Mouse (Mus musculus) liver, embryonic 12.5 days (tissue): ENCODE measurements at regions not wholly inside any gene's neighbourhood (a gene's known extent, or its start where the extent isn't known, plus 50 kb on each side); places are given as distances from the start of the nearest gene placed in this dataset.

Experiments used
- ATAC-seq: fragments of 200-750 bp; cut with Nextera tagmentation; 2 replicates; pipeline ENCODE4 v1.8.0; 2017; ENCODE audit warnings: moderate number of reproducible peaks, mild to moderate bottlenecking, moderate library complexity
- H3K27ac ChIP-seq: fragments of 300-500 bp; sonication (generic); 2 replicates; pipeline ENCODE4 v1.5.1; 2016; ENCODE audit warnings: mild to moderate bottlenecking
- H3K27me3 ChIP-seq: fragments of 300-500 bp; sonication (generic); replicated peaks from 2 replicates; pipeline ENCODE4 v1.6.1; 2016; ENCODE audit warnings: mild to moderate bottlenecking, moderate library complexity
- H3K36me3 ChIP-seq: fragments of 300-500 bp; sonication (generic); 2 replicates; pipeline ENCODE4 v1.6.1; 2016; ENCODE audit warnings: mild to moderate bottlenecking, moderate library complexity
- H3K4me1 ChIP-seq: fragments of 300-500 bp; sonication (generic); 2 replicates; pipeline ENCODE4 v1.6.1; 2016
- H3K4me2 ChIP-seq: fragments of 300-500 bp; sonication (generic); 2 replicates; pipeline ENCODE4 v1.6.1; 2016; ENCODE audit warnings: mild to moderate bottlenecking, moderate library complexity
- H3K4me3 ChIP-seq: fragments of 300-500 bp; sonication (generic); 2 replicates; pipeline ENCODE4 v1.5.1; 2016; ENCODE audit warnings: mild to moderate bottlenecking, moderate library complexity
- H3K9ac ChIP-seq: fragments of 300-500 bp; sonication (generic); 2 replicates; pipeline ENCODE4 v1.6.1; 2016; ENCODE audit warnings: mild to moderate bottlenecking, moderate library complexity
- H3K9me3 ChIP-seq: fragments of 300-500 bp; sonication (generic); replicated peaks from 2 replicates; pipeline ENCODE4 v1.6.1; 2016; ENCODE audit warnings: mild to moderate bottlenecking, moderate library complexity
- WGBS: fragments of 180-500 bp; shearing (Covaris S2); methylation state at CpG from one replicate; pipeline ENCODE4 v1.1.7; 2016; ENCODE audit not compliant: insufficient replicate concordance; 5-methylcytosine and 5-hydroxymethylcytosine counted together

DNA sequence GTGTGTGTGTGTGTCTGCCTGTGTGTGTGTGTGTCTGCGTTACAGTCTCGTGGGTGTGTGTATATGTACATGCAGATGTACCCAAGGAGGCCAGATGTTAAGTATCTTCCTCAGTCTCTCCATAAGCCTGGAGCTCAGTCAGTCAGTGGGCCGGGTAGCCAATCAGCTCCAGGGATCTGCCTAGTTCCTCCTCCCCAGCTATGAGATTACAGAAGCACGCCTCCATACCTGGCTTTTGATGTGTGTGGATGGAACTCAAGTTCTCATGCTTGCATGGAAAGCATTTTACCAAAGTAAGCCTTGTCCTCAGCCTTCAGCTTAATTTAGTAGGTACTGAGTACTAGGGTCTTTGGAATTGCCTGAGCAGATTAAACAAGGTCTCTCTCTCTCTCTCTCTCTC is 91.0 kb upstream of the Cadm1 start:
- H3K9me3 ChIP-seq = no peaks in the 10 kb centered on the region
- no peaks in the 10 kb centered on the region for H3K4me1 ChIP-seq
- no peak for ATAC-seq
- H3K4me2 ChIP-seq = no peak overlapping the region
- peaks cover 7% of the 10 kb centered on the region; the same call in 1 of the 2 replicates for H3K27me3 ChIP-seq
- H3K27ac ChIP-seq = no peak overlapping the region
- H3K9ac ChIP-seq = no peak overlapping the region
- no peak overlapping the region for H3K4me3 ChIP-seq
- no peaks in the 10 kb centered on the region for H3K36me3 ChIP-seq
- 32% methylated on average over 4 of the region's 4 CpGs for WGBS

DNA sequence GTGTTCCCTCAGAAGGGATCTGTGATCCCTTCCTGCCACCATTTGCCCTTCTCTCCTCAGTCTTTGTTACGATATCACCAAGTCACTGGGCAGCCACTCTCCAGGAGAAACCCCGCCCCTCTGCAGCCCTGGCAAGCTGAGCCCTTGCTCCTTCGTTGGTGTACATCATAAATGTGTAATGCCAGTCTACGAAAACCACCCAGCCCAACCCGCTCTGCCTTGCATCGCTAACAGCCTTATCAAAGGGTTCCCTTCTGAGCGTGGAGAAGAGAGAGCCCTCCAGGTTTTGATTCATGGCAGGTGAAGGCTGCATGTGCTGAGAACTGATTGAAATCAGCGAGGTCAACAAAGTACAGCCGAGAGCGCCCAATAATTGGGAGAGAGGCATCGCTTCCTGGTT is 90.5 kb upstream of the Cadm1 start:
- no peak overlapping the region for H3K27ac ChIP-seq
- ATAC-seq = no peak
- WGBS = 29% methylated on average over 11 of the region's 11 CpGs
- H3K9ac ChIP-seq = no peak overlapping the region
- H3K4me3 ChIP-seq = no peak overlapping the region
- peaks cover 7% of the 10 kb centered on the region; the same call in 1 of the 2 replicates for H3K27me3 ChIP-seq
- no peaks in the 10 kb centered on the region for H3K36me3 ChIP-seq
- no peaks in the 10 kb centered on the region for H3K9me3 ChIP-seq
- H3K4me2 ChIP-seq = peak overlapping the region; percentile 7; the same call in 1 of the 2 replicates
- H3K4me1 ChIP-seq = no peaks in the 10 kb centered on the region

DNA sequence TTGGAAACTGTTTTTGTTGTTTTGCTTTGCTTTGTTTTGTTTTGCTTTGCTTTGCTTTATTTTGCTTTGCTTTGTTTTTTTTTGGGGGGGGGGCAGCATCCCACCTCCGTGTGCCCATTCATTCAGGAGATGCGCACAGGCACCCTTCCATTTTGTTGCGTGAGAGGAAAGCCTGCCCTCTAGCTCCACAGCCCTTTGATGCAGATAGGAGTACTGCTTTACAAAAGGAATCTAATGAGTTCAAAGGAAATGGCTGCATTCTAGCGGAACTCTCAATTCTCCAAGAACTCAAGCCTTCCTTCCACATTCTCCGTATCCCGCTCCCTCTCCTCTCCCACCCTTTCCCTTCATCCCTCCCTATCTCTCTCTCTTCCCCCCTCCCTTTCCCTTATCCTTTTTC is 89.8 kb upstream of the Cadm1 start:
- WGBS = 20% methylated on average over 6 of the region's 6 CpGs
- H3K36me3 ChIP-seq = no peaks in the 10 kb centered on the region
- H3K4me1 ChIP-seq = no peaks in the 10 kb centered on the region

DNA sequence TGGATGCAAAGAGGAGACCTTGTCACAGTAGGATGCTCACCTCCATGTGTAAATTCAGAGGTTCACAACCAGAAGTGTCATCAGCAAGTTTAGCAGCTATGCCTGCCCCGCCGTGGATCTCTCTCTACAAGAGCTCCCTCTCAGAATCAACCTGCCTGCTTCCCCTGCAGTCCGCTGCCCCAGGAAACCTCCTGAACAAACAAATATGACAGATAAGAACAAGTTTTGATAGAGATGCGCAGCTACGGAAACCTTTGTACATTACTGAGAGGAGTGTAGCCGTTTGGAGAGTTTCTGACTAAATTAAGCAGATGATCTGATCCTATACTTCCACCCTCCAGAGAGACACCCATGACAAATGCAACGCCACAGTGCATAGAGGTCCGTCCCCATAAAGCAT is 88.8 kb upstream of the Cadm1 start:
- no peak overlapping the region for H3K4me3 ChIP-seq
- no peak overlapping the region for H3K27ac ChIP-seq
- H3K4me2 ChIP-seq = no peak overlapping the region
- no peaks in the 10 kb centered on the region for H3K9me3 ChIP-seq
- 62% methylated on average over 8 of the region's 8 CpGs for WGBS
- H3K27me3 ChIP-seq = peaks cover 7% of the 10 kb centered on the region; the same call in 1 of the 2 replicates
- H3K36me3 ChIP-seq = no peaks in the 10 kb centered on the region
- H3K9ac ChIP-seq = no peak overlapping the region
- H3K4me1 ChIP-seq = no peaks in the 10 kb centered on the region
- no peak for ATAC-seq

More for the DNA sequence above, 89.8 kb upstream of the Cadm1 start:
- Histone ChIP-seq H3K27me3 (peaks cover 7% of the 10 kb centered on the region; the same call in 1 of the 2 replicates), H3K4me2 (peak overlapping the region; percentile 7; the same call in 1 of the 2 replicates), H3K9ac (no peak overlapping the region), H3K27ac (no peak overlapping the region), H3K9me3 (no peaks in the 10 kb centered on the region), H3K4me3 (no peak overlapping the region)
- no peak for ATAC-seq

DNA sequence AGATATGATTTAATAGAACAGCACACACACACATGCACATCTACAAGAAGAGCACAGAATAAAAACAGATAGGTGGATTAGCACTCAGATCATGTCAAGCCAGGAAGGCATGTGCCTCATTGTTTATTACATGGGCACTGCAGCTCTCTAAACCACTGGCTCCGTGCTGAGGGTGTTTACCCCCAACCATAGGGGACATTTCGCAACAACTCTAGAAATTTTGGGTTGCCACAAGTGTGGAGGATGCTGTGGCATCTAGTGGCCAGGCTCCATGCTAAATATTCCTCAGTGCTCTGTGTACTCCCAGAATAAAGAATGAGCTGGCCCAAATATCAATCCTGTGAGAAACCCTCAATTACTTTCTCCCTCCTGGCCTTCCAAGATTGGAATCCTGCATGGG is 85.8 kb upstream of the Cadm1 start:
- Histone ChIP-seq H3K36me3 (no peaks in the 10 kb centered on the region), H3K4me2 (no peak overlapping the region), H3K4me1 (no peaks in the 10 kb centered on the region), H3K4me3 (no peak overlapping the region), H3K9ac (no peak overlapping the region), H3K27me3 (0 out of 2 replicates have a peak, but pooled peaks cover 7% of the 10 kb centered on the region), H3K9me3 (no peaks in the 10 kb centered on the region), H3K27ac (no peak overlapping the region)
- 42% methylated on average over 2 of the region's 2 CpGs for WGBS
- ATAC-seq = no peak

DNA sequence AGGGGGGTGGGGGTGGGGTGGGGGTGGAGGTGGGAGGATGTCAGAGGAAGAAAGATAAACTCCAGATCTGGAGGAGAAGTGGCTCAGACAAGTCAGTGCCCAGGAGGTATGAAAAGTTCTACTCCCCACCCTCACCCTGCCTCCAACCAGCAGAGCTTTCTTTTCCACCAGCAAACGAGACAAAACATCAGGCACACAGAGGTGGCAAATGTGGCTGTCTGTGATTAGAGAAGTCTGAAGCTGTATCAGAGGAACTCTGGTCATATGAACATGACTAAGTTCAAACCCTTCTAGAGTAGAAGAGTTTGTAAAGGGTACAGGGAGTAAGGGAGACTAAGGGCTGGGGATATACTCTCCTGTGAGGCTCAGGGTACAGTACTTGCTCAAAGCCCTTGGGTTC is 85.2 kb upstream of the Cadm1 start:
- Histone ChIP-seq H3K9ac (no peak overlapping the region), H3K4me3 (no peak overlapping the region), H3K4me2 (no peak overlapping the region), H3K9me3 (no peaks in the 10 kb centered on the region), H3K27me3 (0 out of 2 replicates have a peak, but pooled peaks cover 7% of the 10 kb centered on the region), H3K27ac (no peak overlapping the region), H3K4me1 (no peaks in the 10 kb centered on the region), H3K36me3 (no peaks in the 10 kb centered on the region)
- WGBS = 5% methylated on average over 1 of the region's 1 CpGs
- no peak for ATAC-seq

DNA sequence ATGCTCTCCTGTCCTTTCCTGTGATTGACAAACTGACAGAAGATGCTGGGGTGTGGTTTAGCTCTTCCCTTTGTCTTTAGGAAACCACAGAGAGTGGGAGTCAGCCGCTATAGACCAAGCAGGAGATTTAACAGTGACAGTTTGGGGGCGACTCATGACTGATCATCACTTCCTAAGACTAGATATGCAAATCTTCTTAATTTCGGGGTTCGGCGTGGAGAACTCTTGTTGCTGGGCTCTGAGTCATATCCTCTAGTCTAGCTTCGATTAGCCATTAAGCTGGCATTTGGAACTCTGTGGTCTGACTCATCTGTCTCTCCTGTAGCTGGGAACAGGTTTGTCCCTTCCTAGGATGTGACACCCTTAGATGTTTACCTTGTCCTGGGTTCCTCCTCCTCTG is 84.6 kb upstream of the Cadm1 start:
- WGBS = 18% methylated on average over 6 of the region's 6 CpGs
- Histone ChIP-seq H3K9me3 (no peaks in the 10 kb centered on the region), H3K27ac (no peak overlapping the region), H3K4me3 (no peak overlapping the region), H3K9ac (no peak overlapping the region), H3K4me2 (no peak overlapping the region), H3K27me3 (0 out of 2 replicates have a peak, but pooled peaks cover 6% of the 10 kb centered on the region), H3K36me3 (no peaks in the 10 kb centered on the region), H3K4me1 (no peaks in the 10 kb centered on the region)
- no peak for ATAC-seq

DNA sequence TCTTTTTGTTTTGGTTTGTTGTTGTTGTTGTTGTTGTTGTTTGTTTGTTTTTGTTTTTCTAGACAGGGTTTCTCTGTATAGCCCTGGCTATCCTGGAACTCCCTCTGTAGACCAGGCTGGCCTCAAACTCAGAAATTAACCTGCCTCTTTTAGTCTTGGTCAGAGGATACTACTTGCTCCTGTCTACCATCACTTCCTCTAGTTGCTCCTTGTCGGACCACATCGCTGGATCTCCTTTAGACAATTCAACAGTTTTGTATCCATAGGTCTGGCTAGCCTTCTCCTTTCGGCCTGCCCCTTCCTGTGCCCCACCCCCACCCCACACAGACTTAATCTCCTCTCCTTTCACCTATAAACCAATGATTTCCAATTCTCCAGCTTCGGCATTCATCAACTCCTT is 77.2 kb upstream of the Cadm1 start:
- no peak overlapping the region for H3K9ac ChIP-seq
- H3K27ac ChIP-seq = no peak overlapping the region

DNA sequence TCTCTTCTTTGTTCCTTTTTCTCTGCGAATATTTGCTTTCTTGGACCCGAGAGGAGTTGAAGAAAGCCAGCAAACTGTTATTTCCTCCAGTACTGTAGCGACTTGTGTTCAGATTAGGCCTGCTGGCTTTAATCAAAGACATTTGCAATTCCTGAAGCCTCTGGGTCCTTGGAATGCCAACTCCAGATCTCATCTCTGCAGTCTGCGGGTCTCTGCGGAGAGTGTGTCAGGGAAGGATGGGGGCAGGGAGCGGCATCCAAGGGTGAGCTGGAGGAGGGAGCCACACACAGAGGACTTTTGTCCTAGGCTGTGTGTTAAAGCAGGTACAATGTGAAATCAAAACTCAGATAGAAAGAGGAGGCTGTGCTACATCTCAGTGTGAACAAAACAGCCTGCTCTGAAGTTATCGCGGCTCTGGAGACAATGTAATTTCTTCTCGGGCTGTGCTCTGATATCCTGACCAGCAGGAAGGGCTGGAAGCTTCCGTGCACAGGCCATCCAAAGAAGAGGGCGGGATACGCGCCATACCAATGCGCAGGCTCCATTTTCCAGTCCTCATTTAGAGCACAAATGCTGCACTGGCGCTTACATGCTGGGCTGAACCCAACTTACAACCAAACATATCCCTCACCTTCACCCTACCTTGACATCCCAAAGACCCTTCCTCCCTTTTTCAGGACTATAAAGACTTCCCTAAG is 71.1 kb upstream of the Cadm1 start:
- no peak overlapping the region for H3K4me2 ChIP-seq
- no peak overlapping the region for H3K9ac ChIP-seq
- 52% methylated on average over 15 of the region's 15 CpGs for WGBS
- H3K27me3 ChIP-seq = 0 out of 2 replicates have a peak, but pooled peaks cover 3% of the 10 kb centered on the region
- H3K4me3 ChIP-seq = no peak overlapping the region
- no peaks in the 10 kb centered on the region for H3K36me3 ChIP-seq
- no peaks in the 10 kb centered on the region for H3K9me3 ChIP-seq
- no peak for ATAC-seq
- H3K27ac ChIP-seq = no peak overlapping the region
- H3K4me1 ChIP-seq = no peaks in the 10 kb centered on the region

More for the DNA sequence above, 77.2 kb upstream of the Cadm1 start:
- Histone ChIP-seq H3K27me3 (no peaks in the 10 kb centered on the region), H3K36me3 (no peaks in the 10 kb centered on the region), H3K4me2 (no peak overlapping the region), H3K4me3 (no peak overlapping the region), H3K9me3 (no peaks in the 10 kb centered on the region), H3K4me1 (no peaks in the 10 kb centered on the region)
- no peak for ATAC-seq
- 50% methylated on average over 4 of the region's 4 CpGs for WGBS

DNA sequence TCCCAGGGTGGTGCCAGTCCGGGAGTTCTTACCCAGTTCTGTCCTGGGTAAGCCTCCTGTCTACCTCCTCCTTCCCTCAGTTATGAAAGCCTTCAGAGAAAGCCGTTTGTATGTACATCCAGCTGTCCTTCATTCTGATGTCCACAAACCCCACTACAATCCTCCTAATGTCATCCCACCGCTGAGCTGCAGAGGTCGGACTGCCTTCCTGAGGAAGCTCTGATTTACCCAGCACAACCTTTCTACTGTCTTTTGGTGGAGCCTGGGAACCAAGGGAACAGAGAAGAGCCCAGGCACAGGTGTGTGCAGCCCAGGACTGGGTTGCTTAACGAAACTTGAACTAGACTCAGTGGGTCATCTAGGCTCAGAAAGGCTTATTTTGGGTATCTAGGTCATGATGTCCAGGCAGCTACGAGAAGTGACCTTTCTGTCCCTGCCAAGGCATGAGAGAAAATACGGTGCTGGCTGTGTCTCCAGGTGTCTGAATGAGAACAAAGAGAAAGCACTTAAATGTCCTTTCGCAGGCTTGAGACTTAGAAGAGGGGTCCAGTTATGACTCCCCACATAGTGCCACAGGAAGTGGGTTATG is 70.4 kb upstream of the Cadm1 start:
- Histone ChIP-seq H3K9me3 (no peaks in the 10 kb centered on the region), H3K4me2 (no peak overlapping the region), H3K27me3 (0 out of 2 replicates have a peak, but pooled peaks cover 3% of the 10 kb centered on the region), H3K4me1 (no peaks in the 10 kb centered on the region), H3K27ac (no peak overlapping the region), H3K9ac (no peak overlapping the region), H3K4me3 (no peak overlapping the region), H3K36me3 (no peaks in the 10 kb centered on the region)
- ATAC-seq = no peak
- WGBS = 65% methylated on average over 8 of the region's 8 CpGs

DNA sequence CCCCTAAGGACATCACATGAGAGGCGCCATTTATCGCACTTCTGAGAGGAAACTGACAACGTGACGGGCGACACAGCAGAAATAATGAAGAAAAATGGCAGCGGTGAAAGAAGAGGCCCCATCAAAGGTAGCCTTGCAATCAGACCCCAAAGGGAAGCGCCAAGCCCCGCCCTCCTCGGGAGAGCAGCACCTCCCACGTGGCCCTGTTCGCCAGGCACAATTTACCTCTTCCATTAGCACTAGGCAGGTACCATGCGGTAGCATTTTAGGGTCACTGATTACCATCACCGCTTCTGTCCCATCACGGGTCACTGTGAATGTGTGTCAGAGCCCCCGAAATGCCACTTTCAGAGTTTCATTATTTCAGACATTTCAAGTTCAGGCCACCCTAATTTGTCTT is 69.7 kb upstream of the Cadm1 start:
- ATAC-seq = no peak
- 76% methylated on average over 15 of the region's 15 CpGs for WGBS

DNA sequence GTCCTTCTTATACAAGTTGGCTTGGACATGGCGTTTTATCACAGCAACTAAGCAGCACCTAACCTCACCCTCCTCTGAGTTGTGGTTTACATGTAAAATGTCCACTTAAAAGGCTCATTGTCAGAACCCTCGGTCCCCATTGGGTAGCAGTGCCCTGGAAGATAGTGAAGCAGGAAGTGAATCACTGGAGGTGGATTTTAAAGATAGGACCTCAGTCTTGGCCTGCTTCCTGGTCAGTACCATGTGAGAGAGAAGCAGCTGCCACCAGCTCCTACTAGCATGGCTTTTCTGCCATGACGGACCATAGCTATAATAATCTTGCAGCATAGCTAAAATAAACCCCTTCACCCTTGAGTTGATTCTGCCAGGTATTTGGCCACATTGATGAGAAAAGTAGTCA is 68.1 kb upstream of the Cadm1 start:
- no peak overlapping the region for H3K4me3 ChIP-seq
- H3K9ac ChIP-seq = no peak overlapping the region
- 38% methylated on average over 3 of the region's 3 CpGs for WGBS
- no peak overlapping the region for H3K27ac ChIP-seq
- H3K4me2 ChIP-seq = no peak overlapping the region
- no peaks in the 10 kb centered on the region for H3K36me3 ChIP-seq
- no peak for ATAC-seq
- H3K4me1 ChIP-seq = no peaks in the 10 kb centered on the region
- H3K9me3 ChIP-seq = no peaks in the 10 kb centered on the region
- H3K27me3 ChIP-seq = 0 out of 2 replicates have a peak, but pooled peaks cover 3% of the 10 kb centered on the region

More for the DNA sequence above, 69.7 kb upstream of the Cadm1 start:
- Histone ChIP-seq H3K36me3 (no peaks in the 10 kb centered on the region), H3K27ac (no peak overlapping the region), H3K4me2 (no peak overlapping the region), H3K27me3 (0 out of 2 replicates have a peak, but pooled peaks cover 3% of the 10 kb centered on the region), H3K9ac (no peak overlapping the region), H3K9me3 (no peaks in the 10 kb centered on the region), H3K4me1 (no peaks in the 10 kb centered on the region), H3K4me3 (no peak overlapping the region)
